Mouse (Mus musculus): ENCODE measurements around the gene Zmiz1. TPM values are rescaled to one million over a fixed set of nuclear protein-coding genes. Genes with fewer than 3 reads are reported as not detected.

Zmiz1 gene
- total RNA-seq, 1 experiment from 2014 or later: 96.9 TPM

GRCm38 (mm10) chr14:25558479-25558878 lies 99.5 kb downstream of the Zmiz1 start:
- no peak for DNase-seq

- no peak for DNase-seq
Observed at GRCm38 (mm10) chr14:25559907-25560306, 100.9 kb downstream of the Zmiz1 start.

GRCm38 (mm10) chr14:25560841-25561240 lies 101.9 kb downstream of the Zmiz1 start:
- no peak for DNase-seq

- DNase-seq: no peak
Observed at GRCm38 (mm10) chr14:25561716-25562115, 102.7 kb downstream of the Zmiz1 start.

- no peak for DNase-seq
Observed at GRCm38 (mm10) chr14:25562447-25562846, 103.5 kb downstream of the Zmiz1 start.

- no peak for DNase-seq
Observed at GRCm38 (mm10) chr14:25562909-25563308, 103.9 kb downstream of the Zmiz1 start.

- DNase-seq: no peak
Observed at GRCm38 (mm10) chr14:25564577-25564976, 105.6 kb downstream of the Zmiz1 start.

- DNase-seq: peak; percentile 93
Observed at GRCm38 (mm10) chr14:25565344-25566088, 106.5 kb downstream of the Zmiz1 start.

GRCm38 (mm10) chr14:25567245-25567644 lies 108.3 kb downstream of the Zmiz1 start:
- peak; percentile 84 for DNase-seq

- no peak for DNase-seq
Observed at GRCm38 (mm10) chr14:25567837-25568236, 108.9 kb downstream of the Zmiz1 start.

GRCm38 (mm10) chr14:25574047-25574870 lies 115.3 kb downstream of the Zmiz1 start:
- no peak for DNase-seq

- no peak for DNase-seq
Observed at GRCm38 (mm10) chr14:25576642-25577041, 117.7 kb downstream of the Zmiz1 start.

GRCm38 (mm10) chr14:25577431-25577830 lies 118.4 kb downstream of the Zmiz1 start:
- DNase-seq: no peak

GRCm38 (mm10) chr14:25579597-25579996 lies 120.6 kb downstream of the Zmiz1 start:
- DNase-seq: peak; percentile 53

GRCm38 (mm10) chr14:25580397-25580796 lies 121.4 kb downstream of the Zmiz1 start:
- DNase-seq: no peak

- no peak for DNase-seq
Observed at GRCm38 (mm10) chr14:25582603-25583002, 123.6 kb downstream of the Zmiz1 start.

- DNase-seq: no peak
Observed at GRCm38 (mm10) chr14:25583899-25584298, 124.9 kb downstream of the Zmiz1 start.

GRCm38 (mm10) chr14:25585545-25586301 lies 126.7 kb downstream of the Zmiz1 start:
- DNase-seq: peak; percentile 78

GRCm38 (mm10) chr14:25586846-25587486 lies 128.0 kb downstream of the Zmiz1 start:
- DNase-seq: no peak

- peak; percentile 85 for DNase-seq
Observed at GRCm38 (mm10) chr14:25587487-25588001, 128.6 kb downstream of the Zmiz1 start.

- DNase-seq: no peak
Observed at GRCm38 (mm10) chr14:25588156-25588555, 129.2 kb downstream of the Zmiz1 start.

Measured in adrenal gland, postnatal 14 days (tissue).